Mouse (Mus musculus): ENCODE data around the gene Hadh. TPM values are rescaled to one million over a fixed set of nuclear protein-coding genes. Genes with fewer than 3 reads are reported as not detected.

Gene Hadh
- 10 to 100 TPM; 62.5 to 79.6 TPM for polyA plus RNA-seq (2017; shearing (Covaris generic))

DNA sequence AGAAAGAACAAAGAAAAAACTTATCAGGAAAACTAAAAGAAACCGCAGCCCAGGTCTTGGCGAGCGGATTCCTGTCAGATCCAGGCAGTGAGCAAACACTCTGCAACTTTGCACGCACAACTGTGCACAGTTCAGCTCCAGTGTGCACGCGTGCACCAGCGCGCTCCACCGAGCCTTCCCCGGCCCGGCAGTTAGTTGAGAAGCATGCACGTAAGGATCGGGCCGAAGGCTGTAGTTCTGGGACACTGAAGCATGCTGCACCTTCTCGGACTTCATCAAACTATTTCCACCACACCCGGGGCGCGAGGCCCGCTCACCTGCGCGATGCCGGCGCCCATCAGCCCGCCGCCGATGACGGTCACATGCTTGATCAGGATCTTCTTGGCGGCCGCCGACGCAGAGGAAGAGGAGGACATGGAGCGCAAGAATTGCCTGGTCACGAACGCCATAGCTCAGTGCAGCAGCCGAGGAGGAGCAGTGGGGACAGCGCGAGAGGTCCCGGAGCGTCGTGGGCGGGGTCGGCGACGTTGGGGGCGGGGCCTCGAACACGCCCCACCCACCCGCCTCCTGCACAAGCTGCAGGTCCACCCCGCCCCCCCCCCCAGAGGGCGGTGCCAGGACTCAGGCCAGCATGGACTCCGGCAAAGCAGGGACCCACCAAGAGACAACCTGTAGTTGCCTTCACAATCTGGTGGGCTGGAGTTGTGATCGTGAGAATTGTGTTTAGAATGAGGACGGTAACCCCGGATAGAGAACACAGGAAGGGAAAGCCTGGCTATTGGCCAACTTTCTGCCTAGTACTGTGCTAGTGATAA is at the start of gene Hadh:
Gene Hadh (minus strand): TSS at position 543 of the 815 bp plus-strand sequence.

DNA sequence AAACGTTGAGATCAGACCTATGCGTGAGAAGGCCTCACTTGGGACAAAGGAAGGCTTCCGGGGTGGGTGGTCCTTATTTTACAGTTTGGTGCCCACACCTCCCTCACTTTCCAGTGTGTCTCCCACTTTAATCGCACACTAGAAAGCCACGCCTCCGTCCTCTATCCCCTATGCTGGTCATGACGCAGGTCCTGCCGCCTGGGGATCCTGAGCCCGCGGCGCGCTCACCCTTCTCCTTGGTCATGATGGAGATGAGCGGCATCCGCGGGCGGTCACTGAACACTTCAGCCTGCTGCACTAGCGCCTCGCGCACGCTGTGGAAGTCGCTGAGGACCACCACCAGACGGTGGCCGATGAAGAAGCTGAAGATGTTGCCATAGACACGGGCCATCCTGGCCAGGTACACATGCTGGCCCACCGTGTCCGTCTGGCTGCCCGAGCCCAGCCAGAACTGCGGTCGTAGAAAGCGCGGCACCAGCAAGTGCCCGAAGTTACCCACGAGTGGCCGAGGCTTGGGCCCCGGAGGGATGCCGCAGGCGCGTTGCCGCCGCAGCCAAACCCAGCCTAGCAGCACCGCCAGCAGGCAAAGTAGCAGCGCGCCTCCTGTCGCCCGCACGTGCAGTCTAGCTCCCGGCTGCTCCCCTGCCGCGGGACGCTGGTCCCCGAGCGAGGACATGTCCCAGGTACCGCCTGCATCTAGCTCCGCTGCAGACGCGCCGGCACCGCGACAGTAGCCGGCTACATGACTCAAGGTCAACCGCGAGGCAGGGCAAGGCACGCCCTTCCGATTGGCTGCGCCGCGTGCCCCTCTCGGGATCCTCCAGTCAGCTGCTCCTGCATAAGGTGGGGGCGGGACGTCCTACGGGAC is 30.8 kb upstream of the Hadh start, which contains the start of gene Cyp2u1:
Gene Cyp2u1 (minus strand): TSS at position 776 of the 868 bp plus-strand sequence.

Other genes starting within 250 kb of the Hadh start
- gene Lef1, start 161.6 kb downstream of the Hadh start, polyA plus RNA-seq (2017; shearing (Covaris generic)): 100 to 1,000 TPM; 204 to 402 TPM
- 1 to 10 TPM in 1 of 2 experiments, under 1 TPM in 1; 0.90 to 1.7 TPM for gene Cyp2u1, start 31.1 kb upstream of the Hadh start, polyA plus RNA-seq (2017; shearing (Covaris generic))
- under 1 TPM; 0.11 to 0.59 TPM for gene Sgms2, start 219.3 kb upstream of the Hadh start, polyA plus RNA-seq (2017; shearing (Covaris generic))